Mouse (Mus musculus) kidney, adult 2 months (tissue): ENCODE data around the gene Ifnar1.

Experiments
- CTCF ChIP-seq: fragments of 200-500 bp; conservative IDR thresholded peaks from 2 replicates; pipeline ENCODE4 v1.5.1; 2011; ENCODE audit warnings: low read depth, mild to moderate bottlenecking, control low read depth, low read length, moderate library complexity, mixed read lengths; ENCODE audit not compliant: insufficient read depth, insufficient read length
- POLR2A ChIP-seq: fragments of 200-500 bp; IDR thresholded peaks from one replicate; pipeline ENCODE4 v1.6.1; 2011; ENCODE audit warnings: low read depth, low read length, control low read depth

GRCm38 (mm10) chr16:91551081-91551524 is 66.1 kb downstream of the Ifnar1 start:
- TF ChIP-seq POLR2A (no peak), CTCF (no peak)
